Mouse (Mus musculus): ENCODE data around the gene Kcnj1.

The Kcnj1 gene

DNA sequence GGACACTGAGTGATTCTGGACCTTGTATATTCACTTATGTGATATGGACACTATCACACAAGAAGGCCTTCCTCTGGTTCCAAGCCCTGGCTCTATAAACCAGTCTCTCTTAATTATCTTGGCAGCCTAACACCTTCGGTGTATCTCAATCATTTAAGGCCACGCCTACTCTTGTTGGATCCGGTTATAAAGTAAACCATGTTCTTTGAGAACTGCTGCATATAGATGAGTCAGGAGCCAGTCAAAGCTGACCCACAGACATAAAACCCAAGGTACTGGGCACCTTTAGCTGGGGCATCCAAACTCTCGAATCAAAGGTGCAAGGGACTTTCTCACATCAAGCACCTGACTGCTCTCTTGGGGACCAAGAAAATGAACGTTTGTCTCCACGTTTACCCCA, at the start of gene Kcnj1:
Gene Kcnj1 (plus strand): TSS at position 292 of the 400 bp plus-strand sequence.
- no peak for DNase-seq (ENCODE audit: low spot score)

- no peak for DNase-seq (ENCODE audit: low spot score)
These were observed 48.7 kb upstream of the Kcnj1 start for GRCm38 (mm10) chr9:32323610-32324009.

- DNase-seq (ENCODE audit: low spot score), result no peak
These were observed 43.5 kb upstream of the Kcnj1 start for GRCm38 (mm10) chr9:32328777-32329176.

- DNase-seq (ENCODE audit: low spot score), result no peak
These were observed 41.1 kb upstream of the Kcnj1 start for GRCm38 (mm10) chr9:32331162-32331561.

- no peak for DNase-seq (ENCODE audit: low spot score)
These were observed 36.7 kb upstream of the Kcnj1 start for GRCm38 (mm10) chr9:32335389-32336150.

DNA sequence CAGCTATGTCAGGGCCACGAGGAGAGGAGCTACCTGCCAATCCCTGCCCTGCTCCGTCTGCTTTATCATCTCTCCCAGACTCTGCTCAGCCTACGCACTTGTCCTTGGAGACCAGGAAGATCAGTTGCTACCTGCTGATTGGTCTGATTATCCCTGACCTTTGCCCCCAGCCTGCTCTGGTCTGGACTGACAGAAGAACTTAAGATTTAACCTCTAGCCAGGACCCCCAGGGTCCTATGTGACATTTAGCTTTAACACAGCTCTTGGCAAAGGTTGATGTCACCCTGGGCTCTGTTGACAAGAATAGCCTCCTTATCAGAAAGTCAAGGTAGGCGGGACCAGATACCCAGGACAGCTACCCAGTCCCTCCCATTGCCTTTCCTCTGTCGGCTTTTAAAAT, 31.5 kb upstream of the Kcnj1 start:
- DNase-seq (ENCODE audit: low spot score), result no peak

- no peak for DNase-seq (ENCODE audit: low spot score)
These were observed 29.4 kb upstream of the Kcnj1 start for GRCm38 (mm10) chr9:32342929-32343328.

GRCm38 (mm10) chr9:32344051-32344450, 28.2 kb upstream of the Kcnj1 start, which contains the start of gene Kcnj5:
Gene Kcnj5, minus strand, starts transcription at chr9:32344350.
- DNase-seq (ENCODE audit: low spot score), result no peak

- no peak for DNase-seq (ENCODE audit: low spot score)
These were observed 27.8 kb upstream of the Kcnj1 start for GRCm38 (mm10) chr9:32344489-32344888.

- DNase-seq (ENCODE audit: low spot score), result no peak
These were observed 24.2 kb upstream of the Kcnj1 start for GRCm38 (mm10) chr9:32348096-32348495.

GRCm38 (mm10) chr9:32349344-32349743, 22.9 kb upstream of the Kcnj1 start:
- DNase-seq (ENCODE audit: low spot score), result no peak

- DNase-seq (ENCODE audit: low spot score), result peak; percentile 71
These were observed 22.0 kb upstream of the Kcnj1 start for GRCm38 (mm10) chr9:32350332-32350731.

GRCm38 (mm10) chr9:32360770-32361169, 11.5 kb upstream of the Kcnj1 start:
- DNase-seq (ENCODE audit: low spot score), result no peak

- DNase-seq (ENCODE audit: low spot score), result no peak
These were observed 3.5 kb upstream of the Kcnj1 start for GRCm38 (mm10) chr9:32368812-32369211.

DNA sequence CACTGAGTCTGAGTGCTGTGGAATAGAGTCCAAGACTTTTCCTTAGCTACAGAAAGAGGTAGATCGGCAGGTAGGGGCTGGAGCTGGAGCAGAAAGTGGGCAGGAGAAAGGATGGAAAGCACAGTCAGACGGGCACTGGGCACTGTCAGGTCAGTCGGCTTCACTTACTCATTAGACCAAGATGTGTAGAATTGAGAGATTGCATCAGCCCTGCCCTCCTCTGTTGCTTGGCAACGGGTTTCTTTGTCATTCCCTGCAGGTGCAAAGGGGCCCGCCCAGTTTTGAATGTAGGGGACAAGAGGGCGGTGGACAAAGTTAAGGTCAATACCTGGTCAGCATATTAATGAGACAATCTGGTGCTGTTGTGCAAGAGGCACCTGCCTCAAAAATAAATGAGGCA, 2.9 kb upstream of the Kcnj1 start:
- DNase-seq (ENCODE audit: low spot score), result no peak

GRCm38 (mm10) chr9:32373656-32374055, 1.4 kb downstream of the Kcnj1 start:
- no peak for DNase-seq (ENCODE audit: low spot score)

DNA sequence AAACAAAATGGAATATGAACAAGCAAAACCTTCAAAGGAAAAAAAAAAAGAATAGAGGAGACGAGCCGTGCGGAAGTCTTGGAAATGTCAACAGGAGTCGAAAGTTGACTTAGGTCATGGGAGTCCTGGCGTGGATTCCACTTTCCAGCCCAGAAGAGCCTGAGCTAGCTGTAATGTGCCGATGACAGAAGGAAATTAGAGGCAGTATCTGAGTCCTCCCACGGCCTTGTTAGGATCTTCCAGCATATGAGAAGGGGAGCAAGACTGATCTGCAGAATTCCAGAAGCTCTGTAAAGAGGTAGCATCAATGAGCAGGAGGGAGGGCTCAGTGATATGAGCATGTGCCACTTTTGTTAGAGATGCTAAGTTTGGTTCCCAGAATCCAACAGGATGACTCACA, 3.7 kb downstream of the Kcnj1 start:
- no peak for DNase-seq (ENCODE audit: low spot score)

DNA sequence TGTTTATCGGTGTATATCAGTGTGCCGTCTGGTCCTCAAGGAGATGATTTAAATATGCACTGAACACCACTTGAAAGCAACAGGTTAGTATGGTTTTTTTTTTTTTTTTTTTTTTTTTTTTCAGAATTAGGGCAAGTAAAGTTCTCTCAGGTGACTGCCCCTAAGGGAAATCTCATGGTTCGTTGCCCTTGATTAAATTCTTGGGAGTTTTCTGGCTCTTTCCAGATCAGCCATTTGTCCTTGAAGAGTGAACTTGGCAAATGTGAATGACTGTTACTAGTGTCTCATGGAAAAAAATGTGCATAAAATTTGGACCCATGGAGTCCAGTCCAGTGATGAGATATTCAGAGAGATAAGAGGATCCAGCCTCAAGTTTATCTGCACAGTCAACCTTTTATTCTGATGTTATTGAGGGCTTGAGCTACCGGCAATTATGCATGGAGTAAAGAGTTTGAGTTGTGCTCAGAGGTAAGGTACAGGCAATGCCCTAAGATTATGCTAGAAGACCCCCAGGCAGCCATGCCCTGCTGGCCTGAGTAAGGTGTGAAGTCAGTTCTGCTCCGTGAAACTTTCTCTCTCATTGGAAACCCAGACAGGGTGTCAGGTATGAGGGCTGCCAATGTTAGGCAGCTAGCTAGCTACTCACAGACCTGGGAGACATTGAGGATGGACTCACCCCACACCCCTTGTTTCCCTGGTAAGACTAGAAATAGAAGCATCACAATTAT, 4.7 kb downstream of the Kcnj1 start:
- no peak for DNase-seq (ENCODE audit: low spot score)

DNA sequence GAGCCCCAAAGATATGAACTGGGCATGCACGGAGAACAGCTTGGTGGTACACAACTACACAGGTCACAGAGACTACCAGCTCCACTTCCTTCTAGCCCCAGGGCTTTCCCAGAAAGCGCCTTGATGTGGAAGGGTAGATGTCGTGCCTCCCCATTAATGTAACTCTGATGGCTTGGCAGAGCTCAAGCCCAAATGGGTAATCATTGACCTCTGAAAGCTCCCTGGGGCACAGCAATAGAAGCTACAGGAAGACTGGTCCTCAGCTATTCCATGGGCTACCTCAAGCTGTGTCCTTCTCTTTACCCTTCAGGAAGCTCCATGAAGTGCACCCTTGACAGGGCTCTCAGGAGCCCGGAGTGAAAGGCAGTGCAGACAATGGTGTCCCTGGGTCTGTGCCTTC, 12.6 kb downstream of the Kcnj1 start:
- no peak for DNase-seq (ENCODE audit: low spot score)

DNA sequence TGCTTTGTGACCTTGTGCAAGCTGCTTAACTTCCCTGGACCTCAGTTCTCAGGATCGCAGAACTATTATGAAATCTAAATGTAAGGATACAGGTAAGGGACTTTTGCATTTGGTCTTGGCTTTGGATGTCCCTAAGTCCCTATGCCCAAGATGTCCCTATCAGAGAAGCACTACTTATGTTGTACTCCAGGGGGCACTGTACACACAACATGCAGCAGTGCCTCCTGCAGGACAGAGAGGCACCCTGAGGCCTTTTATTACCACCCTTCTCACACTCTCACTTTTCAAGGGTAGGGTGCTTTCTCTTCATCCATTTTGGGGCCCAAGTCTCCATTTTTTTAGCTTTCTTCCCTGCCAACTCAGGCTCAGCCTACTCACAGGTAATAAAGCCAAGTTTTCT, 15.8 kb downstream of the Kcnj1 start:
- DNase-seq (ENCODE audit: low spot score), result no peak

- DNase-seq (ENCODE audit: low spot score), result no peak
These were observed 18.8 kb downstream of the Kcnj1 start for GRCm38 (mm10) chr9:32391092-32391491.

DNA sequence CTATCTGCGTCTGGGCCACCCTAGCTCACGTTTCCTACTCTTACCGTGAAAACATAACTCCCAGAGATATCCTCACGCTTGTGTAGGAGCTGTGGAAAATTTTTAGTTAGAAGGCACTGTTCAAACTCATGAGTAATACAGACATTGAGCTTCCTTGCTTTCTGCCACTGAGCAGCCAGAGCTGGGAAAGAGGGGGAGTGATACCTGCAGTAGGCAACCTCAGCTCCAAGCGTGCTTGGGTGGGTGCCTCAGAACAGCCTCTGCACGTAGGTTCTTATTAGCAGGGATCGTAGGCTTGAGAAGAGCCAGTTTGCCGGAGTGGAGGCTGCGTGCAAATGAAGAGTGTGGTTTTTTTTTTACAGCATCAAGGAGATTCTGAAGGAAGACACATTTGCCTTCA, 19.4 kb downstream of the Kcnj1 start:
- DNase-seq (ENCODE audit: low spot score), result no peak

- DNase-seq (ENCODE audit: low spot score), result no peak
These were observed 20.4 kb downstream of the Kcnj1 start for GRCm38 (mm10) chr9:32392716-32393115.

DNA sequence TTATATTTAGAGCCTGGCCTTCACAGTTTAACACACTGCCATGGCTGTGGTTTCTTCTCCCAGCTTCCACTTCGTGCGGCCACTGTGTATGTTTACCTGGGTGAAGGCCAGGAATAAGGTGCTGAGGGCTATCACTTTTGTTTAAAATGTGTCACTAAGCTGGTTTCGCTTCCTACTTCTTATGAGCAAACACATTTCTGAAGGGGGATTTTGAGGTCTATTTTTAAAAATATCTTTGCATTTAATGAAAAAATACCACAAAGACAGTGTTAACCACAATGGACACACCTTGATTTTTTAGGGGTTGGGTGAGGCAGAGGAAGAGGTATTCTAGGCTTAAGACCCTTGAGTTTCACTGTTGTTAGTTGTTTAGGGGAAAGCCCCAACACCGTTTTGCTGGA, 22.5 kb downstream of the Kcnj1 start:
- no peak for DNase-seq (ENCODE audit: low spot score)
